Mouse (Mus musculus): ENCODE results near the gene Nt5c1b. TPM values are rescaled to one million over a fixed set of nuclear protein-coding genes. Genes with fewer than 3 reads are reported as not detected.
A peak's percentile ranks its signal among the peaks of the same experiment; 100 is the strongest.

Gene Nt5c1b
- polyA plus RNA-seq, 1 experiment from 2014 or later: not detected

DNA sequence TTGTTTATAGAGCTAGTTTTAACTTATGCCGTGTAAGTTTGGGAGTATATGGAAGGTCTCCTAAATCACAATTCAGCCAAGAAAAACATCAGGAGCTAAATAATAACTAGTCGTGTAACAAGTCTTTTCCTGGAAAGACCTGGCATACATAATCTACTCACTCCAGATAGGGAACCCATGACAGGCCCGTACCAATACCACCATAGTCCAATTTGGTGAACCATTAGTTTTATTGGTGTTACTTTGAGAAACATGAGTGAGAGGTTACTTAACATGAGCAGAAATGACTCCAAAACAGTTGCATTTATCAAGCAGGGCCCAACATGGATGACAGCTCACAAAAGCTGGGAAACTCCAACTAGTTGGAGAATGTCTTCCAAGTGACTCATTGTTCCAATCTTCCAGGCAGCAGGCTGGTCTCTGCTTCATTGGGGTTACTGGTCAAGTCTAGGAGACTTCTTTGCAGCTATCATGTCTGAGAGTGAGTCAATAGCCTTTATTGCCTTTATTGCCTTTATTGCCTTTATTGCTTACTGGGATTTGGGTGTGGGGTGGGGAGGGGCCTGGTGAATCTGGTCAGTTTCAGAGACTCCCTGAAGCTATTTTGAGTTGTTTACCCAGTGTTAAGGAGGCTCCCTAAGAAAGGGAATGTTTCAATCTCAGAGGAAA lies 40.9 kb downstream of the Nt5c1b start:
- WGBS: 91% methylated on average over 3 of the region's 3 CpGs
- Histone ChIP-seq H3K27me3 (ENCODE audit: control insufficient read depth, insufficient read depth, low read length) (no peaks in the 10 kb centered on the region), H3K4me3 (ENCODE audit: low read depth, low read length) (no peak overlapping the region), H3K9me3 (ENCODE audit: control insufficient read depth, low read length) (no peaks in the 10 kb centered on the region), H3K4me2 (replicated peaks; ENCODE audit: low read depth, low read length) (no peak overlapping the region), H3K27ac (ENCODE audit: low read depth, low read length) (no peak overlapping the region), H3K36me3 (ENCODE audit: control insufficient read depth, insufficient read depth, low read length) (no peaks in the 10 kb centered on the region), H3K4me1 (replicated peaks; ENCODE audit: control insufficient read depth, insufficient read depth, low read length) (no peaks in the 10 kb centered on the region), H3K9ac (ENCODE audit: low read depth, low read length) (no peak overlapping the region)
- ATAC-seq (ENCODE audit: low FRiP score) (no peak), DNase-seq (ENCODE audit: low spot score) (no peak)

DNA sequence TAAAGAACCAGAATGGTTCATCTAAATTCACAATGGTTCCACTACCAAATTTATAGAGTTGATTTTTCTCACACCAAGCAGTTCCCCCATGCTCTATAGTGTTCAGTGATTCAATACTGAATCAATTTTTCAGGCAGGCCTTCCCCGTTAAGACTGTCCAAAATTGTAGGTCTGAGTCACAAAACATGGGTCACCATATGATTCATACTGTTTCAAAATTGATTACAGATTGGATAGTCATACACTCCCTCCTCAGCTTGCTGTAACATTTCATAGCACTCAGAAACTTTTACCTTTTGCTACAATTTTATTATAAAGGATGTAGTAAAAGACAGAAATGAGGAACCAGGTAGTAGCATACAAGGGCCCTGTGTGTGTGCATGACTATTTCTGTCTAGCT lies 41.7 kb downstream of the Nt5c1b start:
- 93% methylated on average over 1 of the region's 1 CpGs for WGBS
- H3K27me3 ChIP-seq (ENCODE audit: control insufficient read depth, insufficient read depth, low read length): no peaks in the 10 kb centered on the region
- no peak overlapping the region for H3K9ac ChIP-seq (ENCODE audit: low read depth, low read length)
- H3K36me3 ChIP-seq (ENCODE audit: control insufficient read depth, insufficient read depth, low read length): no peaks in the 10 kb centered on the region
- no peak overlapping the region for H3K4me2 ChIP-seq (replicated peaks; ENCODE audit: low read depth, low read length)
- no peaks in the 10 kb centered on the region for H3K4me1 ChIP-seq (replicated peaks; ENCODE audit: control insufficient read depth, insufficient read depth, low read length)
- H3K9me3 ChIP-seq (ENCODE audit: control insufficient read depth, low read length): no peaks in the 10 kb centered on the region
- ATAC-seq (ENCODE audit: low FRiP score): no peak
- no peak overlapping the region for H3K27ac ChIP-seq (ENCODE audit: low read depth, low read length)
- H3K4me3 ChIP-seq (ENCODE audit: low read depth, low read length): no peak overlapping the region
- DNase-seq (ENCODE audit: low spot score): no peak

DNA sequence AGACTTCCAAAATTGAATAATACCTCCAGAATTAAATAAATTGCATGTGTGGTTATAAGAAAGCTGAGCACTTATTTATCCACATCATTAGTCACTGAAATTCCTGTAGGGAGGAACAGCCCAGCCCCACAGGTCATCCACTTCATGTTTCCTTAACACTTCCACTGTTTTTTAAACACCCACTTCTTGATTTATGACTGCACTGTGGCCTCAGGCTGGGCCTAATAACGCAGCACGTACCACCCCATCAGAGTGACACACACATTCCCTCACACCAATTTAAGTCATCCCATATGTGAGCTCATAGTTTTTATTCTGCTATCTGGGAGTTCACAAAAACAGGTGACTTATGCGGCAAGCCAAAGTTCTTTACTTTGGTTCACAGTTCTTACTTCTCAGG lies 52.6 kb downstream of the Nt5c1b start:
- Histone ChIP-seq H3K36me3 (ENCODE audit: control insufficient read depth, insufficient read depth, low read length) (no peaks in the 10 kb centered on the region), H3K4me2 (replicated peaks; ENCODE audit: low read depth, low read length) (no peak overlapping the region), H3K27me3 (ENCODE audit: control insufficient read depth, insufficient read depth, low read length) (no peaks in the 10 kb centered on the region), H3K4me3 (ENCODE audit: low read depth, low read length) (no peak overlapping the region), H3K27ac (ENCODE audit: low read depth, low read length) (no peak overlapping the region), H3K9ac (ENCODE audit: low read depth, low read length) (no peak overlapping the region), H3K9me3 (ENCODE audit: control insufficient read depth, low read length) (no peaks in the 10 kb centered on the region), H3K4me1 (replicated peaks; ENCODE audit: control insufficient read depth, insufficient read depth, low read length) (no peaks in the 10 kb centered on the region)
- 86% methylated on average over 3 of the region's 3 CpGs for WGBS
- no peak for DNase-seq (ENCODE audit: low spot score)
- no peak for ATAC-seq (ENCODE audit: low FRiP score)

DNA sequence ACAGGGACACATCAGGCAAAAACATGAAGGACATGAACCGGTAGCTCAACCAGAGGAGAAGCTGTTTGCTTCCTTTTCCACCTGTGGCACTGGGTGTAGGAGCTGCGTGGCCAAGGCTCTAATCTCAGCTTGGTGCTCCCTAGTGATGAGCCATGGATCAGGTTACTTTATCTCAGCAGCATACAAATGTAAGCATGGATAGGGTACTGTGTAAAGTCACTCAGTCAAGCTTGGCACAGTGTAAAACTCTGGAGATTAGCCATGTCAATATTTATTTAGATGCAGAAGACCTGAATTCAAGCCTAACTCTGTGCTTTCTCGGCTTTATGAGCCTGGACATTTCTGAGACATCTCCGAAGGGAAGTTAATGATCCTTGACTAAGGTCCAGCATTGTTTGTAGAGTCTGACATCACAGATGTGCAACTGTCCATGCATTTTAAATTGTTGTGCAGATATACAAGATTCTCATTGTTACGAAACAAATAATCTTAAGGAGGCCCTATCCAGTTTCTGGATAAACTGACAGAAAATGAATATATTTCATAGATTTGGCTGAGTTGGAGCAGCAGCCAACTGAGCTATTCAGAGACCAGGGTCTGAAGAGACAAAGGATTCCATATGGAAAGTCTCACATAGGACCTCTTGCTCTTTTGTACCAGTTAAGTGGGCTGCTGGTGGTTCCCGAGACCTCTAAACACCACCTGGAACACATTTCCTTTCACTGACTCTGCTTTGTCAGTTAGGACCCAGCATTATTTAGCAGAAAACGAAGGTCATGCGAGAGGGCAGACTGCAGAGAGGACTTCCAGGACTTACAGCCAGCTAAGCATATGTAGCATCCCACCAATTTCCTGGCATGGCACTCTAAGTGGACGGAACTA lies 56.5 kb downstream of the Nt5c1b start:
- WGBS: 46% methylated on average over 9 of the region's 9 CpGs
- Histone ChIP-seq H3K27ac (ENCODE audit: low read depth, low read length) (no peak overlapping the region), H3K27me3 (ENCODE audit: control insufficient read depth, insufficient read depth, low read length) (no peaks in the 10 kb centered on the region), H3K36me3 (ENCODE audit: control insufficient read depth, insufficient read depth, low read length) (no peaks in the 10 kb centered on the region), H3K4me1 (replicated peaks; ENCODE audit: control insufficient read depth, insufficient read depth, low read length) (no peaks in the 10 kb centered on the region), H3K9ac (ENCODE audit: low read depth, low read length) (no peak overlapping the region), H3K9me3 (ENCODE audit: control insufficient read depth, low read length) (no peaks in the 10 kb centered on the region), H3K4me3 (ENCODE audit: low read depth, low read length) (no peak overlapping the region), H3K4me2 (replicated peaks; ENCODE audit: low read depth, low read length) (no peak overlapping the region)
- ATAC-seq (ENCODE audit: low FRiP score) (peak; percentile 40; the same call in 1 of the 2 replicates), DNase-seq (ENCODE audit: low spot score) (peak; percentile 4)

DNA sequence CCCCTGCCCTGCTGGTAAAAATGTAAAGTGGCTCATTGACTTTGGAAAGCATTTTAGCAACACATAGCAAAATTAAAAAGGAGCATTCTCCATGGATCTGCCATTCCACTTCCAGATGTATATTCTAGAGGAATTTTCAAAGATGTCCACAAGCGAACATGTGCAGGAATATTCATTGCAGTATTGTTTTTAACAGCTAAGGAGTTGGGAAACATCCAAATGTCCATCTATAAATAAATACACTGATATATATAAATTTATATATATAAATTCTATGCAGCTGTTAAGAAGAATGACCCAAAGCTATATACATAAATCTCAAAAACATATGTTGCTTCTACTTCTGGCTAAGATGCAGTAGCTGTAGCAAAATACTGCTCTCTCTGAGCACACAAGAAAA lies 61.2 kb downstream of the Nt5c1b start:
- WGBS: 88% methylated on average over 1 of the region's 1 CpGs
- Histone ChIP-seq H3K36me3 (ENCODE audit: control insufficient read depth, insufficient read depth, low read length) (no peaks in the 10 kb centered on the region), H3K27me3 (ENCODE audit: control insufficient read depth, insufficient read depth, low read length) (no peaks in the 10 kb centered on the region), H3K9ac (ENCODE audit: low read depth, low read length) (no peak overlapping the region), H3K4me2 (replicated peaks; ENCODE audit: low read depth, low read length) (no peak overlapping the region), H3K9me3 (ENCODE audit: control insufficient read depth, low read length) (no peaks in the 10 kb centered on the region), H3K4me1 (replicated peaks; ENCODE audit: control insufficient read depth, insufficient read depth, low read length) (no peaks in the 10 kb centered on the region), H3K27ac (ENCODE audit: low read depth, low read length) (no peak overlapping the region), H3K4me3 (ENCODE audit: low read depth, low read length) (no peak overlapping the region)
- DNase-seq (ENCODE audit: low spot score) (no peak), ATAC-seq (ENCODE audit: low FRiP score) (no peak)

DNA sequence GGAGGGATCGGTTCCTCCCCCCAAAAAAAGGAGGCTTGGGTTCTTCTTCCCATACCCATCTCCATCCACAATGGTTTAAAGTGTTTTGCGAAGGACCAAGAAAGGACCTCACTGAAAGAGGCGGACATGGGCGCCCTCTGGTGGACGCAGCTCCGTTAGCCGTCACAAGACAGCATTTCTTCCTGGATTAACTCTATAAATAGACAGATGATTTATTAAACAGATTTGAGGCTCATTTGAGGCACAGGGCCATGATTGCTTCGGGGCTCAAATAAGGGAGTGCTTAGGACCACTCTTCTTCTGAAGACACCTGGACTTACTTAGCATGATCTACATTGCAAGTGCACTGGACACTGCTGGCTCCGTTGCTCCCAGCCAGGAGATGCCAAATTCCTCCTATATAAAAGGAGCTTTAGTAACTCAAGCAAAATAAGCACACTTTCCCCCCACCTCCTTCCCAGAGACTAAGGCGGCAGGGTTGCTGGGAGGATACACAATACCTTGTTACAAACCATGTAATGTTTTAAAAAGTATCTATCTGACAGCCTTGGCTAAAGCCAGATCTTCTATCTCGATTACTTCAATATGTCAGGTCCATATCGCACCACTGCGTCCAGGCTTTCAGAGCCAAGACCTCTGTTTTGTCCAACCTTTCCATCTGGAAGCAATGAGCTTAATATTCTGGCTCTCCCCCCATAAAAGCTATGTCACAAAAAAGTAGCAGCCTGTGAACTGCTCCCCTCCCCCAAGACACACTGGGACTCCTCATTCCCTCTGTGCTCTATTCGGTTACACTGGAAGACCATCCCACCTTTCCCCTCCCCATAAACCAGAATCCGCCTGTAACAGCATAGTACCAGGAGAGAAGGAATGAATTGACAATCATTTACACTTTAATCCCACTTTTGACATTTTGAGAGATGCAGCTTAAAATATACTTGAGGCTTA lies 68.6 kb downstream of the Nt5c1b start:
- peak; percentile 47; the same call in 1 of the 2 replicates for ATAC-seq (ENCODE audit: low FRiP score)

More for the DNA sequence above, 68.6 kb downstream of the Nt5c1b start:
- Histone ChIP-seq H3K4me3 (ENCODE audit: low read depth, low read length) (no peak overlapping the region), H3K27me3 (ENCODE audit: control insufficient read depth, insufficient read depth, low read length) (no peaks in the 10 kb centered on the region), H3K36me3 (ENCODE audit: control insufficient read depth, insufficient read depth, low read length) (no peaks in the 10 kb centered on the region), H3K4me2 (replicated peaks; ENCODE audit: low read depth, low read length) (no peak overlapping the region), H3K27ac (ENCODE audit: low read depth, low read length) (no peak overlapping the region), H3K4me1 (replicated peaks; ENCODE audit: control insufficient read depth, insufficient read depth, low read length) (no peaks in the 10 kb centered on the region), H3K9ac (ENCODE audit: low read depth, low read length) (no peak overlapping the region), H3K9me3 (ENCODE audit: control insufficient read depth, low read length) (no peaks in the 10 kb centered on the region)
- 29% methylated on average over 15 of the region's 15 CpGs for WGBS
- peak; percentile 90 for DNase-seq (ENCODE audit: low spot score)

Other genes starting within 250 kb of the Nt5c1b start
- gene Rdh14, start 20.8 kb downstream of the Nt5c1b start, polyA plus RNA-seq (2014; fragmentation: Nextera tagmentation; extraction: Ambion mirVana): 28.9 and 29.3 TPM in 2 replicates